Mouse (Mus musculus): ENCODE measurements at regions not wholly inside any gene's neighbourhood (a gene's known extent, or its start where the extent isn't known, plus 50 kb on each side); places are given as distances from the start of the nearest gene placed in this dataset.
A peak's percentile ranks its signal among the peaks of the same experiment; 100 is the strongest.

- Histone ChIP-seq H3K9ac (replicated peaks; ENCODE audit: low read depth) (no peak overlapping the region), H3K27ac (ENCODE audit: low read length) (no peak overlapping the region), H3K9me3 (ENCODE audit: low read length) (no peaks in the 10 kb centered on the region), H3K27me3 (replicated peaks; ENCODE audit: insufficient read depth, low read length) (no peaks in the 10 kb centered on the region), H3K4me1 (ENCODE audit: insufficient read depth, low read depth, low read length) (no peaks in the 10 kb centered on the region), H3K4me2 (replicated peaks; ENCODE audit: low read depth, low read length) (peak overlapping the region; percentile 27; the same call in 1 of the 2 replicates), H3K36me3 (ENCODE audit: insufficient read depth, low read length) (no peaks in the 10 kb centered on the region), H3K4me3 (ENCODE audit: low read depth, low read length) (no peak overlapping the region)
- ATAC-seq (no peak), DNase-seq (ENCODE audit: low spot score) (peak; percentile 15)
- no peak for TF ChIP-seq EP300 (IDR thresholded peaks at IDR 0.05)
- no peak for TF ChIP-seq CTCF (IDR thresholded peaks at IDR 0.05)
- WGBS: 12% methylated on average over 4 of the region's 4 CpGs
Measured at GRCm38 (mm10) chr8:7440278-7440684, 1220.8 kb downstream of the Efnb2 start.

DNA sequence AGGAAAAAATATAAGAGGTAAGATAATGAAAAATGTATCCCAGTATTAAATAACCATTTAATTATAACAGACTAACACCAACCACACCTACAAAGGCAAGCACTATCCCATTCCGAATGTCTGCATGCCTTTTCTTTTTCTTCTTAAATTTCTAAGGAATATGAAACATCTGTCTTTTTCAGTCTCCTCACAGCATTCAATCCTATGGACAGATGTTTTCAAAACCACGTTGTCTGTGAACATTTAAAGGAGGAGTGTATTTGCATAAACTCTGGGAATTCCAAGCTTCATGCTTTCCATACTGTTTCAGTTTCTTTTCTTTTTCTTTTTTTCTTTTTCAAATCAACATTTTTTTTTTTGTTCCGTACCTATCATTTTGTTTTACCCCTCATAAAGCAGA is 1221.2 kb downstream of the Efnb2 start:
- H3K27me3 ChIP-seq (replicated peaks; ENCODE audit: insufficient read depth, low read length): no peaks in the 10 kb centered on the region
- no peak for ATAC-seq
- no peaks in the 10 kb centered on the region for H3K36me3 ChIP-seq (ENCODE audit: insufficient read depth, low read length)
- H3K9ac ChIP-seq (replicated peaks; ENCODE audit: low read depth): no peak overlapping the region
- no peaks in the 10 kb centered on the region for H3K9me3 ChIP-seq (ENCODE audit: low read length)
- whole genome bisulfite sequencing: 41% methylated on average over 3 of the region's 3 CpGs
- no peak overlapping the region for H3K4me3 ChIP-seq (ENCODE audit: low read depth, low read length)
- DNase-seq (ENCODE audit: low spot score): no peak
- no peaks in the 10 kb centered on the region for H3K4me1 ChIP-seq (ENCODE audit: insufficient read depth, low read depth, low read length)
- H3K4me2 ChIP-seq (replicated peaks; ENCODE audit: low read depth, low read length): peak overlapping the region; percentile 27; the same call in 1 of the 2 replicates
- TF ChIP-seq CTCF (IDR thresholded peaks at IDR 0.05) (no peak), EP300 (IDR thresholded peaks at IDR 0.05) (no peak)
- no peak overlapping the region for H3K27ac ChIP-seq (ENCODE audit: low read length)

GRCm38 (mm10) chr8:7430482-7430881 is 1230.6 kb downstream of the Efnb2 start:
- DNase-seq (ENCODE audit: low spot score) (peak; percentile 31), ATAC-seq (peak; percentile 69)
- Histone ChIP-seq H3K27me3 (replicated peaks; ENCODE audit: insufficient read depth, low read length) (no peaks in the 10 kb centered on the region), H3K9me3 (ENCODE audit: low read length) (no peaks in the 10 kb centered on the region), H3K4me2 (replicated peaks; ENCODE audit: low read depth, low read length) (no peak overlapping the region), H3K27ac (ENCODE audit: low read length) (no peak overlapping the region), H3K36me3 (ENCODE audit: insufficient read depth, low read length) (no peaks in the 10 kb centered on the region), H3K4me1 (ENCODE audit: insufficient read depth, low read depth, low read length) (no peaks in the 10 kb centered on the region), H3K4me3 (ENCODE audit: low read depth, low read length) (no peak overlapping the region), H3K9ac (replicated peaks; ENCODE audit: low read depth) (no peak overlapping the region)
- TF ChIP-seq CTCF (IDR thresholded peaks at IDR 0.05) (no peak), EP300 (IDR thresholded peaks at IDR 0.05) (peak; percentile 85)

GRCm38 (mm10) chr8:7398175-7398574 is 1262.9 kb downstream of the Efnb2 start:
- ATAC-seq: no peak
- no peak overlapping the region for H3K4me2 ChIP-seq (replicated peaks; ENCODE audit: low read depth, low read length)
- no peaks in the 10 kb centered on the region for H3K9me3 ChIP-seq (ENCODE audit: low read length)
- H3K4me3 ChIP-seq (ENCODE audit: low read depth, low read length): no peak overlapping the region
- no peak overlapping the region for H3K27ac ChIP-seq (ENCODE audit: low read length)
- WGBS: 69% methylated on average over 2 of the region's 2 CpGs
- no peak for DNase-seq (ENCODE audit: low spot score)
- H3K36me3 ChIP-seq (ENCODE audit: insufficient read depth, low read length): no peaks in the 10 kb centered on the region
- H3K9ac ChIP-seq (replicated peaks; ENCODE audit: low read depth): no peak overlapping the region
- H3K4me1 ChIP-seq (ENCODE audit: insufficient read depth, low read depth, low read length): no peaks in the 10 kb centered on the region
- TF ChIP-seq CTCF (IDR thresholded peaks at IDR 0.05): no peak
- no peak for TF ChIP-seq EP300 (IDR thresholded peaks at IDR 0.05)
- H3K27me3 ChIP-seq (replicated peaks; ENCODE audit: insufficient read depth, low read length): no peaks in the 10 kb centered on the region

GRCm38 (mm10) chr8:7397355-7397862 is 1263.6 kb downstream of the Efnb2 start:
- no peak for DNase-seq (ENCODE audit: low spot score)
- no peaks in the 10 kb centered on the region for H3K9me3 ChIP-seq (ENCODE audit: low read length)
- ATAC-seq: no peak
- no peaks in the 10 kb centered on the region for H3K4me1 ChIP-seq (ENCODE audit: insufficient read depth, low read depth, low read length)
- 34% methylated on average over 5 of the region's 5 CpGs for WGBS
- H3K4me2 ChIP-seq (replicated peaks; ENCODE audit: low read depth, low read length): no peak overlapping the region
- H3K4me3 ChIP-seq (ENCODE audit: low read depth, low read length): no peak overlapping the region
- TF ChIP-seq EP300 (IDR thresholded peaks at IDR 0.05) (no peak), CTCF (IDR thresholded peaks at IDR 0.05) (no peak)
- no peaks in the 10 kb centered on the region for H3K27me3 ChIP-seq (replicated peaks; ENCODE audit: insufficient read depth, low read length)
- H3K36me3 ChIP-seq (ENCODE audit: insufficient read depth, low read length): no peaks in the 10 kb centered on the region
- H3K9ac ChIP-seq (replicated peaks; ENCODE audit: low read depth): no peak overlapping the region
- no peak overlapping the region for H3K27ac ChIP-seq (ENCODE audit: low read length)

Data from lung, postnatal 0 days (tissue).